Mouse (Mus musculus) liver, adult 2 months (tissue): ENCODE data around the gene Itga2b. TPM values are rescaled to one million over a fixed set of nuclear protein-coding genes. Genes with fewer than 3 reads are reported as not detected.

Source experiments
- DNase-seq: peaks from one replicate; pipeline ENCODE4 v3.0.0-alpha.2; 2011; ENCODE audit warnings: low read depth, low spot score; ENCODE audit errors: extremely low read depth
- H3K27ac ChIP-seq: fragments of 200-500 bp; replicated peaks from 2 replicates; pipeline ENCODE4 v1.5.1; 2012; ENCODE audit warnings: low read depth, mild to moderate bottlenecking, control low read depth, inconsistent platforms, low read length; ENCODE audit not compliant: insufficient read depth
- H3K27me3 ChIP-seq: fragments of 200-500 bp; 2 replicates; pipeline ENCODE4 v1.6.1; 2012; ENCODE audit warnings: mild to moderate bottlenecking, moderate library complexity, low read length, inconsistent platforms; ENCODE audit not compliant: control insufficient read depth, insufficient read depth
- H3K36me3 ChIP-seq: fragments of 200-500 bp; 2 replicates; pipeline ENCODE4 v1.6.1; 2012; ENCODE audit warnings: low read length, inconsistent platforms; ENCODE audit not compliant: control insufficient read depth, insufficient read depth
- H3K4me1 ChIP-seq: fragments of 200-500 bp; 2 replicates; pipeline ENCODE4 v1.6.1; 2011; ENCODE audit warnings: low read length; ENCODE audit not compliant: control insufficient read depth, insufficient read depth
- H3K4me3 ChIP-seq: fragments of 200-500 bp; 2 replicates; pipeline ENCODE4 v1.5.1; 2011; ENCODE audit warnings: low read depth, mild to moderate bottlenecking, control low read depth, low read length, moderate library complexity; ENCODE audit not compliant: insufficient read depth
- H3K79me2 ChIP-seq: fragments of 200-500 bp; 2 replicates; pipeline ENCODE4 v1.6.1; 2012; ENCODE audit warnings: inconsistent platforms, mild to moderate bottlenecking, low read length, moderate library complexity; ENCODE audit not compliant: control insufficient read depth, insufficient read depth
- H3K9ac ChIP-seq: fragments of 200-500 bp; 2 replicates; pipeline ENCODE4 v1.6.1; 2012; ENCODE audit warnings: low read depth, mild to moderate bottlenecking, control low read depth, inconsistent platforms, low read length
- CTCF ChIP-seq: fragments of 200-500 bp; IDR thresholded peaks from 2 replicates; pipeline ENCODE4 v1.5.1; 2011; ENCODE audit warnings: low read depth, low read length, control low read depth
- POLR2A ChIP-seq: fragments of 200-500 bp; IDR thresholded peaks from 2 replicates; pipeline ENCODE4 v1.6.1; 2011; ENCODE audit warnings: low read length, control low read depth; ENCODE audit not compliant: insufficient read depth; ENCODE audit errors: extremely low read depth
- WGBS: fragments of 180-500 bp; shearing (Covaris S2); methylation state at CpG from one replicate; pipeline ENCODE4 v1.1.7; 2018; 5-methylcytosine and 5-hydroxymethylcytosine counted together
- polyA plus RNA-seq: library from polyadenylated mRNA; depleted of rRNA; stranded (reverse); fragments of >200 nt; gene quantifications from 2 replicates; pipeline ENCODE4 v1.2.3, GENCODE M21; 2012; rRNA removed
- total RNA-seq: library from RNA; depleted of rRNA; stranded (reverse); fragments of >200 nt; gene quantifications from 2 replicates; pipeline ENCODE4 v1.2.3, GENCODE M21; 2014; rRNA removed

Itga2b gene
- total RNA-seq (1.6 and 2.5 TPM in 2 replicates), polyA plus RNA-seq (4.3 and 7.1 TPM in 2 replicates)

- TF ChIP-seq POLR2A (no peak), CTCF (no peak)
- Histone ChIP-seq H3K9ac (no peak within 1 kb of the TSS), H3K4me3 (no peak within 1 kb of the TSS), H3K79me2 (no peaks in the 10 kb centered on the region), H3K36me3 (no peaks in the 10 kb centered on the region), H3K27ac (no peak within 1 kb of the TSS), H3K27me3 (no peaks in the 10 kb centered on the region), H3K4me1 (peaks cover 10% of the 10 kb centered on the region)
- 63% methylated on average over 11 of the region's 11 CpGs for WGBS
- DNase-seq: no peak
Measured at GRCm38 (mm10) chr11:102469648-102470357, at the start of gene Itga2b. TSS of gene Itga2b (minus strand) at chr11:102470122.

- H3K27me3 ChIP-seq: no peaks in the 10 kb centered on the region
- no peak overlapping the region for H3K9ac ChIP-seq
- H3K4me3 ChIP-seq: no peak overlapping the region
- no peak for DNase-seq
- WGBS: 93% methylated on average over 1 of the region's 1 CpGs
- no peaks in the 10 kb centered on the region for H3K4me1 ChIP-seq
- peaks cover 13% of the 10 kb centered on the region for H3K36me3 ChIP-seq
- peaks cover 4% of the 10 kb centered on the region; the same call in 1 of the 2 replicates for H3K79me2 ChIP-seq
- no peak overlapping the region for H3K27ac ChIP-seq
- TF ChIP-seq CTCF: no peak
- no peak for TF ChIP-seq POLR2A
Measured at GRCm38 (mm10) chr11:102514793-102515424, 45.0 kb upstream of the Itga2b start.

GRCm38 (mm10) chr11:102510226-102510625, 40.3 kb upstream of the Itga2b start:
- Histone ChIP-seq H3K4me3 (no peak overlapping the region), H3K9ac (no peak overlapping the region), H3K79me2 (peaks cover 4% of the 10 kb centered on the region; the same call in 1 of the 2 replicates), H3K27ac (no peak overlapping the region), H3K4me1 (no peaks in the 10 kb centered on the region), H3K27me3 (no peaks in the 10 kb centered on the region), H3K36me3 (peaks cover 12% of the 10 kb centered on the region)
- 77% methylated on average over 6 of the region's 6 CpGs for WGBS
- DNase-seq: no peak
- TF ChIP-seq CTCF (no peak), POLR2A (no peak)

GRCm38 (mm10) chr11:102496732-102497131, 26.8 kb upstream of the Itga2b start:
- Histone ChIP-seq H3K4me3 (no peak overlapping the region), H3K27me3 (no peaks in the 10 kb centered on the region), H3K9ac (no peak overlapping the region), H3K36me3 (peaks cover 27% of the 10 kb centered on the region), H3K27ac (peak overlapping the region; percentile 25; the same call in 1 of the 2 replicates), H3K79me2 (peaks cover 5% of the 10 kb centered on the region; the same call in 1 of the 2 replicates), H3K4me1 (peaks cover 6% of the 10 kb centered on the region; the same call in 1 of the 2 replicates)
- DNase-seq: peak; percentile 50
- WGBS: 16% methylated on average over 2 of the region's 2 CpGs
- TF ChIP-seq CTCF: no peak
- no peak for TF ChIP-seq POLR2A

- no peak overlapping the region for H3K9ac ChIP-seq
- peak overlapping the region; percentile 25 for H3K27ac ChIP-seq
- WGBS: 66% methylated on average over 2 of the region's 2 CpGs
- H3K79me2 ChIP-seq: peaks cover 5% of the 10 kb centered on the region; the same call in 1 of the 2 replicates
- H3K27me3 ChIP-seq: no peaks in the 10 kb centered on the region
- TF ChIP-seq CTCF: no peak
- no peak for TF ChIP-seq POLR2A
- no peak overlapping the region for H3K4me3 ChIP-seq
- H3K36me3 ChIP-seq: peaks cover 26% of the 10 kb centered on the region
- H3K4me1 ChIP-seq: peaks cover 6% of the 10 kb centered on the region; the same call in 1 of the 2 replicates
- DNase-seq: peak; percentile 22
Measured at GRCm38 (mm10) chr11:102496206-102496605, 26.3 kb upstream of the Itga2b start.

- Histone ChIP-seq H3K9ac (no peak overlapping the region), H3K4me1 (peaks cover 6% of the 10 kb centered on the region; the same call in 1 of the 2 replicates), H3K36me3 (peaks cover 22% of the 10 kb centered on the region), H3K4me3 (no peak overlapping the region), H3K27ac (peak overlapping the region; percentile 61; the same call in 1 of the 2 replicates), H3K79me2 (peaks cover 5% of the 10 kb centered on the region; the same call in 1 of the 2 replicates), H3K27me3 (no peaks in the 10 kb centered on the region)
- TF ChIP-seq CTCF (no peak), POLR2A (no peak)
- 20% methylated on average over 5 of the region's 5 CpGs for WGBS
- peak; percentile 90 for DNase-seq
Measured at GRCm38 (mm10) chr11:102495742-102496141, 25.8 kb upstream of the Itga2b start.
